ENCODE assay signal across 8 mouse cellular contexts in the genomic region with DNA sequence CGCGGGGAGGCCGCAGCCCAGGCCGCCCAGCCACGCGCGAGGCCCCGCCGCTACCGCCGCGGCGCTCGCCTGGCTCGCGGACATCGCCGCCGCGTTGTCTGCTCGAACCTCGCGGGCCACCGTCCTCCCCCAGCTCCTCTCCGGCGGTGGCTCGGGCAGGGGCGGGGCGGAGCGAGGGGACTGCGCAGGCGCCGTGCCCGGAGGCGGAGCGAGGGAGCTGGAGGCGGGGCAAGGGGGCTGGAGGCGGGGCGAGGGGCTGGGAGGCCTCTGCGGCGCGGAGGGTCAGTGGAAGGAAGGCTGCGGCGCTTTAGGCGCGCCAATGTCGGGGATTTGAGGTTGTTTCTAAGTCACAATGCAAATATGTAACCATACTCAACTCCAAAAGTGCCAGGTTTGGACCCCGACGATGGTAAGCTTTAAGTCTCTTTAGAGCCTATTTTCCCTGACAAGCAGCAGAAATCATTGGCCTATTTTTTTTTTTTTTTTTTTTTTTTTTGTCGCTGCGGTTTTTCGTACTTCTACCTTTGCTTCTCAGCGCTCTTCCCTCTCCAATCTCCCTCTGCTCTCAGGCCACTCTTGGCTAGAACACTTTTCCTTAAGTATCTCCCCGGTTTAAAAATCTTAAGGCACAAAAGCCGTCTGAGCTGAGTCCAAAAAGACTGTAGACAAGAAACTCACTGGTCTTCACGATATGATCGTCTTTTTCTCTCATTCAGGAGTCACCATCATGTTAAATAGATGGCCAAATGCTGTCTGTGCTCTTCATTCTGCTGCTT. TPM values are rescaled to one million over a fixed set of nuclear protein-coding genes. Genes with fewer than 3 reads are reported as not detected.
A peak's percentile ranks its signal among the peaks of the same experiment; 100 is the strongest.
DNase-seq lines count a peak whose midpoint lies in the region; ATAC-seq and TF ChIP-seq lines count a peak whose summit lies in the region.

A gene (minus strand): TSS at position 155 of the 776 bp plus-strand sequence.

- peak within 1 kb of the TSS; percentile 94 for H3K4me3 ChIP-seq in E14TG2a.4 (replicated peaks; ENCODE audit: low read length)
- H3K4me3 ChIP-seq in forebrain, embryonic 14.5 days (ENCODE audit: low read depth, low read length): peak within 1 kb of the TSS; percentile 93
- peak within 1 kb of the TSS; percentile 82 for H3K4me3 ChIP-seq in neural tube, embryonic 15.5 days (replicated peaks)

- H3K4me1 ChIP-seq in E14TG2a.4 (replicated peaks; ENCODE audit: low read depth, low read length): peaks cover 44% of the 10 kb centered on the region
- peaks cover 12% of the 10 kb centered on the region for H3K4me1 ChIP-seq in forebrain, embryonic 14.5 days (ENCODE audit: control insufficient read depth, insufficient read depth, low read length)
- peaks cover 38% of the 10 kb centered on the region for H3K4me1 ChIP-seq in neural tube, embryonic 15.5 days

- peak within 1 kb of the TSS; percentile 84 for H3K27ac ChIP-seq in forebrain, embryonic 14.5 days (ENCODE audit: low read depth, low read length)
- peak within 1 kb of the TSS; percentile 88 for H3K27ac ChIP-seq in neural tube, embryonic 15.5 days (replicated peaks)

- under 1% methylated on average over 47 of the region's 57 CpGs for WGBS in forebrain, embryonic 14.5 days
- under 1% methylated on average over 55 of the region's 57 CpGs for WGBS in neural tube, embryonic 15.5 days

- peak; percentile 82 for ATAC-seq in cerebellum, adult (ENCODE audit: insufficient number of reproducible peaks, low FRiP score, low TSS enrichment)
- peak; percentile 95 for ATAC-seq in forebrain, embryonic 14.5 days
- peak; percentile 96 for ATAC-seq in neural tube, embryonic 15.5 days (ENCODE audit: low FRiP score)

- TF ChIP-seq CTCF in E14TG2a.4 (conservative IDR thresholded peaks at IDR 0.05; ENCODE audit: low read length): no peak

- 0 out of 2 replicates have a peak, but pooled peaks cover 2% of the 10 kb centered on the region for H3K27me3 ChIP-seq in E14TG2a.4 (ENCODE audit: insufficient read depth, low read length)
- no peaks in the 10 kb centered on the region for H3K27me3 ChIP-seq in forebrain, embryonic 14.5 days (replicated peaks; ENCODE audit: control insufficient read depth, insufficient read depth, low read length)
- H3K27me3 ChIP-seq in neural tube, embryonic 15.5 days (replicated peaks): no peaks in the 10 kb centered on the region

- peak within 1 kb of the TSS; percentile 95 for H3K9ac ChIP-seq in forebrain, embryonic 14.5 days (ENCODE audit: low read length)
- peak within 1 kb of the TSS; percentile 87 for H3K9ac ChIP-seq in neural tube, embryonic 15.5 days (replicated peaks)

- H3K36me3 ChIP-seq in E14TG2a.4 (ENCODE audit: insufficient read depth, low read length): no peaks in the 10 kb centered on the region
- no peaks in the 10 kb centered on the region for H3K36me3 ChIP-seq in forebrain, embryonic 14.5 days (ENCODE audit: control insufficient read depth, insufficient read depth, low read length)
- no peaks in the 10 kb centered on the region for H3K36me3 ChIP-seq in neural tube, embryonic 15.5 days

- H3K9me3 ChIP-seq in E14TG2a.4 (ENCODE audit: low read length): no peaks in the 10 kb centered on the region
- H3K9me3 ChIP-seq in forebrain, embryonic 14.5 days (replicated peaks; ENCODE audit: control insufficient read depth, low read length): no peaks in the 10 kb centered on the region
- no peaks in the 10 kb centered on the region for H3K9me3 ChIP-seq in neural tube, embryonic 15.5 days (replicated peaks)

- peak; percentile 92 for DNase-seq in forebrain, embryonic 14.5 days (ENCODE audit: low spot score)
- DNase-seq in heart, postnatal 14 days: peak; percentile 99
- DNase-seq in layer of hippocampus, adult 11-12 months (ENCODE audit: low spot score): peak; percentile 93
- peak; percentile 92 for DNase-seq in lung, adult 18-20 months
- DNase-seq in testis, postnatal 14 days (ENCODE audit: low spot score): peak; percentile 96

- H3K4me2 ChIP-seq in forebrain, embryonic 14.5 days (ENCODE audit: low read length): peak within 1 kb of the TSS; percentile 69
- peak within 1 kb of the TSS; percentile 67 for H3K4me2 ChIP-seq in neural tube, embryonic 15.5 days

- intact Hi-C loops in heart, postnatal 14 days (cut with DNase I): loop anchor here (2.0 to 5.0 kb wide), 2 partner anchors 152 to 166 kb away; no protein-coding TSS in a partner anchor

RNA-seq across cellular contexts. Expression of the gene that starts here (rescaled TPM):
- polyA plus RNA-seq in forebrain, embryonic 14.5 days (2014; fragmentation: Nextera tagmentation; extraction: Ambion mirVana): 57.6 and 59.1 TPM in 2 replicates
- total RNA-seq in heart, postnatal 14 days (2021): 10 to 100 TPM; 33.6 to 36.4 TPM
- polyA plus RNA-seq in neural tube, embryonic 15.5 days (2015; fragmentation: Nextera tagmentation; extraction: Ambion mirVana): 34.5 and 37.6 TPM in 2 replicates

Comparison
In these comparisons a context has a peak if more than half of its experiments do, and no peak if none do; other contexts are left out.
1. Peak in every context shown above with its lines: DNase-seq, ATAC-seq, H3K4me3 ChIP-seq and H3K27ac ChIP-seq.